Mouse (Mus musculus): ENCODE results near the gene Ppp3ca. TPM values are rescaled to one million over a fixed set of nuclear protein-coding genes. Genes with fewer than 3 reads are reported as not detected.

Gene Ppp3ca
- total and polyA plus RNA-seq, 3 experiments = 17.4 to 40.6 (median 32.0) TPM

GRCm38 (mm10) chr3:136813886-136814285, 144.0 kb downstream of the Ppp3ca start:
- Histone ChIP-seq H3K36me3 (ENCODE audit: control insufficient read depth in 1 of 2, insufficient read depth in 2 of 2, low read length in 2 of 2) (peaks cover 0 to 28% of the 10 kb centered on the region in 2 experiments; a peak in 2 of 4 replicates), H3K27ac (ENCODE audit: control insufficient read depth, low read depth, low read length) (no peak overlapping the region), H3K9me3 (replicated peaks; ENCODE audit: insufficient read depth, low read length) (no peaks in the 10 kb centered on the region), H3K9ac (ENCODE audit: control insufficient read depth, low read depth, low read length, poor library complexity, severe bottlenecking) (no peak overlapping the region), H3K4me1 (ENCODE audit: control insufficient read depth in 1 of 2, insufficient read depth in 2 of 2, low read length in 2 of 2) (peaks cover 10 to 20% of the 10 kb centered on the region in 2 experiments), H3K27me3 (ENCODE audit: control insufficient read depth in 1 of 2, insufficient read depth in 2 of 2, low read length in 2 of 2) (no peaks in the 10 kb centered on the region), H3K79me2 (ENCODE audit: control insufficient read depth, insufficient read depth, low read length, poor library complexity) (peaks cover 1% of the 10 kb centered on the region; the same call in 1 of the 2 replicates), H3K4me3 (ENCODE audit: control insufficient read depth in 1 of 2, insufficient read depth in 1 of 2, low read depth in 2 of 2, low read length in 2 of 2) (no peak overlapping the region)
- peak; percentile 83 for DNase-seq (ENCODE audit: low read depth, low spot score)
- peak in 1 of 2 experiments; percentile 59; a peak in 3 of 4 replicates for TF ChIP-seq EP300 (IDR thresholded peaks at IDR 0.05; ENCODE audit: low read depth in 1 of 2, low read length in 2 of 2)
- TF ChIP-seq POLR2A (IDR thresholded peaks at IDR 0.05; ENCODE audit: control insufficient read depth in 1 of 2, insufficient read depth in 1 of 2, low read depth in 1 of 2, low read length in 2 of 2, poor library complexity in 1 of 2) = no peak
- 0 out of 2 replicates have a peak, but pooled peaks have one; percentile 19 for TF ChIP-seq ETS1 (IDR thresholded peaks at IDR 0.05; ENCODE audit: low read depth, low read length)

- TF ChIP-seq RCOR1 (IDR thresholded peaks at IDR 0.05; ENCODE audit: low read depth, low read length) (no peak), CTCF (IDR thresholded peaks at IDR 0.05 in 2 of 3, conservative IDR thresholded peaks at IDR 0.05 in 1 of 3; ENCODE audit: control insufficient read depth in 1 of 3, insufficient read depth in 1 of 3, low read depth in 2 of 3, low read length in 3 of 3, poor library complexity in 1 of 3, severe bottlenecking in 1 of 3) (no peak), MAFK (IDR thresholded peaks at IDR 0.05; ENCODE audit: borderline replicate concordance, low read depth, low read length) (no peak), BHLHE40 (IDR thresholded peaks at IDR 0.05; ENCODE audit: borderline replicate concordance, low read depth, low read length) (no peak), NELFE (IDR thresholded peaks at IDR 0.05; ENCODE audit: low read depth, low read length) (no peak), MAZ (IDR thresholded peaks at IDR 0.05; ENCODE audit: low read depth, low read length) (no peak), GATA1 (IDR thresholded peaks at IDR 0.05; ENCODE audit: low read depth, low read length) (no peak), ELF1 (IDR thresholded peaks at IDR 0.05; ENCODE audit: low read depth, low read length) (no peak), ZC3H11A (IDR thresholded peaks at IDR 0.05; ENCODE audit: low read depth, low read length) (no peak), MEF2A (IDR thresholded peaks at IDR 0.05; ENCODE audit: extremely low read depth, insufficient replicate concordance, low read depth, low read length, poor library complexity, severe bottlenecking) (no peak), ZKSCAN1 (IDR thresholded peaks at IDR 0.05; ENCODE audit: low read depth, low read length) (no peak), HCFC1 (IDR thresholded peaks at IDR 0.05; ENCODE audit: low read depth, low read length) (no peak), TAL1 (IDR thresholded peaks at IDR 0.05; ENCODE audit: low read length) (no peak), POLR2A (IDR thresholded peaks at IDR 0.05; ENCODE audit: control insufficient read depth in 1 of 2, insufficient read depth in 1 of 2, low read depth in 1 of 2, low read length in 2 of 2, poor library complexity in 1 of 2) (no peak), USF2 (IDR thresholded peaks at IDR 0.05; ENCODE audit: borderline replicate concordance in 1 of 2, insufficient read depth in 1 of 2, low read depth in 1 of 2, low read length in 2 of 2) (no peak), ZNF384 (IDR thresholded peaks at IDR 0.05; ENCODE audit: low read depth, low read length) (no peak)
- H3K27me3 ChIP-seq (ENCODE audit: control insufficient read depth in 1 of 2, insufficient read depth in 2 of 2, low read length in 2 of 2) = no peaks in the 10 kb centered on the region
- no peak overlapping the region for H3K9ac ChIP-seq (ENCODE audit: control insufficient read depth, low read depth, low read length, poor library complexity, severe bottlenecking)
- DNase-seq (ENCODE audit: low read depth, low spot score) = no peak
- no peaks in the 10 kb centered on the region for H3K9me3 ChIP-seq (replicated peaks; ENCODE audit: insufficient read depth, low read length)
- H3K36me3 ChIP-seq (ENCODE audit: control insufficient read depth in 1 of 2, insufficient read depth in 2 of 2, low read length in 2 of 2) = peaks cover 0 to 20% of the 10 kb centered on the region in 2 experiments; a peak in 2 of 4 replicates
- H3K4me3 ChIP-seq (ENCODE audit: control insufficient read depth in 1 of 2, insufficient read depth in 1 of 2, low read depth in 2 of 2, low read length in 2 of 2) = no peak overlapping the region
- no peak overlapping the region for H3K27ac ChIP-seq (ENCODE audit: control insufficient read depth, low read depth, low read length)
- H3K4me1 ChIP-seq (ENCODE audit: control insufficient read depth in 1 of 2, insufficient read depth in 2 of 2, low read length in 2 of 2) = peaks cover 7 to 17% of the 10 kb centered on the region in 2 experiments
- 0 out of 2 replicates have a peak, but pooled peaks cover 1% of the 10 kb centered on the region for H3K79me2 ChIP-seq (ENCODE audit: control insufficient read depth, insufficient read depth, low read length, poor library complexity)
Observed at GRCm38 (mm10) chr3:136814916-136815315, 145.0 kb downstream of the Ppp3ca start.

All from MEL (cell line).